Mouse (Mus musculus) G1E (cell line): ENCODE results near the gene Amy2a2.
"Not testable (repeated sequence)": the region's sequence is repeated elsewhere in the genome, so short reads cannot be mapped to it uniquely, and the experiment has no call there.

ENCODE experiments used
- CTCF ChIP-seq: IDR thresholded peaks from 2 replicates; pipeline ENCODE4 v1.5.1; 2012; ENCODE audit warnings: low read depth, low read length, inconsistent platforms, mixed read lengths
- GATA1 ChIP-seq: IDR thresholded peaks from 2 replicates; pipeline ENCODE4 v1.6.1; 2012; ENCODE audit warnings: borderline replicate concordance, low read length, inconsistent platforms, mixed read lengths
- TAL1 ChIP-seq: conservative IDR thresholded peaks from 2 replicates; pipeline ENCODE4 v1.6.1; 2012; ENCODE audit warnings: low read depth, low read length, inconsistent platforms, mixed read lengths

GRCm38 (mm10) chr3:113323952-113324351 lies 32.5 kb downstream of the Amy2a2 start, which contains the start of gene Amy2a3:
- TF ChIP-seq CTCF, GATA1, TAL1: not testable (repeated sequence)
